Mouse (Mus musculus) cerebellum, postnatal 14 days (tissue): ENCODE results near the gene Dpysl5.

Source experiments
- DNase-seq, 2 experiments: peaks; one replicate each; pipeline ENCODE4 v3.0.0; 2021; ENCODE audit warnings: mixed read lengths in 2 of 2

Dpysl5 gene

DNA sequence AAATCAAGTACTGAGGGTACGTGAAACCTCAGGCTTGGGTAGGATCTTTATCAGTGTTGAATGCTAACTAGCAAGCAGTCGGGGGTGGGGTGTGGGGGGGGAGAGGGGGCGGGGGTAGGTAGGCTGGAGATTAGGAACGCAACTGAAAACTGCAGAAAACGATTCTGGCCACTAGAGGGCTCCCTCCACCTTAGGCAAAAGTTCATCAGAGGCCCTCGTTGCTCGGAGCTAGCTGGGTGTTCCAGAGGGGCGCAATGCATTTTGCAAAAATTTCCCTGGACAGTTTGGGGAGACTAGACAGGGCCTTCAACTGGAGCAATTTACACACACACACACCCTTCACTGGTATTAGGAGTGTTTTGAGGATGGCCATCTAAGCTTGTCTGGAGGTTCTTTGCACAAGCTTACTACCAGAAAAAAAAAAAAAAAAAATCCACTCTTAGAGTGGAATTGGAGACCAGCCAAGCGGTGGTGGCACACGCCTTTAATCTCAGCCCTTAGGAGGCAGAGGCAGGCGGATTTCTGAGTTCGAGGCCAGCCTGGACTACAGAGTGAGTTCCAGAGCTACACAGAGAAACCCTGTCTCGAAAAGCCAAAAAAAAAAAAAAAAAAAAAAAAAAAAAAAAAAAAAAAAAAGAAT lies 1.5 kb upstream of the Dpysl5 start:
- DNase-seq = peak; percentile 92

- peak; percentile 16 to 22 for DNase-seq
Measured at GRCm38 (mm10) chr5:30710486-30710885, 878 bp upstream of the Dpysl5 start.

DNA sequence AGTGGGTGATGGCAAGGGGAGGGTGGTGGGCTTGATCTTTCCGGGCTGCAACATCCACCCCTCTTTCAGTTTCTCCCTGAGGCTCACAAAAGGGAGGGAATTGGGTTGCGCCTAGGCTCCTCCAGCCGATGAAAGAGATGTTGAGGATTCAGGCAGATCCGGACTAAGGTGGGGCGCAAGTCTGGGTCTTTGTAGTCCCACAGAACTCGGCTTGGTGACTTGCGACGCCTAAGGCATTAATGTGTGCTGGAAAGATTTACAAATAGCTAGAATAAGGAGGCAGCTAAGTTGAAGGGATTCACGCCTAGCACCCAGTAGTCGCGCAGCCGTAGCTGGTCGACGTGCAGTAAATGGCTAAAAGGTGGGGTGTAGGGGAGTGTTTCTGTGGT lies 632 bp downstream of the Dpysl5 start:
- DNase-seq = no peak

DNA sequence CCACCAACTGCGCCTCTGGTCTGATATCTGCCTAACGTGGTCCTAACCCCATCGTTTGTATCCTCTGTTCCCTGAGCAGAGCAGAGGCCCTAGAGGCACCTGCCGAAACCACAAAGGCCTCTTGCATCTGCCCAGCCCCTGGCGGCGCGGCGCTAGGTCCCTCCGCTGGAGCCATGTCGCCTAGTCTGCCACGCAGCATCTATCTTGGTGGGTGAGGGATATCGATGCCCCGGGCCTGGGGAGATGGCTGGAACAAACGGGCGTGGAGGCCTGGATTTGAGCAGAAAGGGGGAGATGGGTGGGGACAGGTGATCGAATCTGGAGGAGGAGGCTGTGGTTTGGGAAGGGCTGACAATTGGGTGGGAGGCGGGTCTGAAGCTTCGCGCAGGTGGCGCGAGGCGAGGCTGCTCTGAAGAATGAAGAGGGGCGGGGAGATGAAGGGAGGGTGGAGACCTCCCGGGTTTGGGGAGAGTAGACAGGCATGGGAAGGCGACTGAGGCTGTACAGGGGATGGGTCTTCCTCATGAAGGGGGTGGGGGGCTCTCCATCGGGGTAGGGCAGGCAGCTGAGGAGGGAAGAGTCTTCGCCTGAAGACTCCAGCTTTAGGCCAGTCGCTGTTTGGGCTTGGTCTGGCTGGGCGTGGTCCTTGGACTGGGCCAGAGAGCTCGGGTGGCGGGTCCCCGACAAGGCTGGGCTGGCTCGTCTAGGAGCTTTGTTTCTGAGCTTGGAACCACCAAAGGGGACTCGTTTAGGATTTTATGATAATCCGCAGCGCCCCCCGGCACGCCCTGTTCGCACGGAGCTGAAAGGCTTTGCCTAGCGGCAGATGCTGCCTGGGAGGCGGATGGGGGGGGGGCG lies 1.3 kb downstream of the Dpysl5 start:
- peak; percentile 51 to 57 for DNase-seq

GRCm38 (mm10) chr5:30713299-30713675 lies 1.9 kb downstream of the Dpysl5 start:
- DNase-seq = peak; percentile 50 to 52

- DNase-seq = no peak
Measured at GRCm38 (mm10) chr5:30713691-30714090, 2.3 kb downstream of the Dpysl5 start.

- no peak for DNase-seq
Measured at GRCm38 (mm10) chr5:30716311-30716710, 4.9 kb downstream of the Dpysl5 start.

GRCm38 (mm10) chr5:30717506-30717905 lies 6.1 kb downstream of the Dpysl5 start:
- no peak for DNase-seq

DNA sequence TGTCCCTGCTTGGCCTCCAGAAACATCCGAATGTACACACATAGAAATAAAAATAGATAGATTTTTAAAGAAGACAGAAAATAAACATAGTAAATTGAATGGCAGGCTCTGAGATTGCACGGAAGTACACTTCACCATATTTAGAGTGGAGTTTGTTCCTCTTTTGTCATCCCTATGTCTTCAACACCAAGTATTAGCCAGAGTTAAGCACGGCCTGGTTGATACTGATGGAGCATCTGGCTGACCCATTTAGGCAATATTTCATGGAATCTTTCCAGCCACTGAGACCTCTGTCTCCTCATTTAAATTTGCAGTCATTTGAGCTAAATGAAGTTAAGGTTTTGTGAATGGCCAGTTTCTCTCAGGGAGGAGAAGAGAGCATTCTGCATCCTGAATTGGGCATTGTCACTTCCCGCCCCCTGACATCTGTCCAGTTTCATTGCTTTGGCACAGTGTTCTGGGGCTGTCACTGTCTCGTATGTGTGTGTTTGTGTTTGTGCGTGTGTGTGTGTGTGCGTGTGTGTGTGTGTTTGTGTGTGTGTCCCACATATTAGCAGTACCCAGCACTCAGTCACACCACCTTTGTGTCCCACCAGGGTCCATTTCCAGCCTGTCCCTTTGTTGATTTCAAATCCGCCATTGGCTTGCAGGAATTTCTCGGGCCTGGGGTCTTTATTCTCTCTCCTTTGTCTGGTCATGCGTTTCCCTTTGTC lies 6.8 kb downstream of the Dpysl5 start:
- DNase-seq = peak in 1 of 2 experiments; percentile 24

GRCm38 (mm10) chr5:30721935-30722334 lies 10.6 kb downstream of the Dpysl5 start:
- peak in 1 of 2 experiments; percentile 19 for DNase-seq

- DNase-seq = no peak
Measured at GRCm38 (mm10) chr5:30726151-30726693, 14.9 kb downstream of the Dpysl5 start.

GRCm38 (mm10) chr5:30732511-30732910 lies 21.1 kb downstream of the Dpysl5 start:
- peak; percentile 31 to 47 for DNase-seq

DNA sequence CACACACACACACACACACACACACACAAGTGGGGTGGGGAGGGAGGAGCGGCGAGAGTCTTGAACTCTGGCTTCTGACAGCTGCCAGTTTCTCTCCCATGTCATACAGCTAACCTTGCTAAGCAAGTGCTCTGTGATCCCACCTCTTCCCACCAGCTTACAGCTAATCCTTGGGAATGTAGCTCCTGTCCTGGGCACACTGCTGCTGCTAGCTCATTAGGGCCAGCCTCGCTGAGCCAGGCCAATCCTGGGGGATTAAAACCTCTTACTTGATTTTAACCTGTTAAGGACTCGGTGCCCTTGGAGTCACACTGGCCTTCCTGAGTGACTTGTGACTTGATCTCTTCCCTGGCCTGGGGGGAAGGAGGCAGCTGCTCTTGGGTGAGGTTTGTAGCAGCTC lies 23.3 kb downstream of the Dpysl5 start:
- no peak for DNase-seq

GRCm38 (mm10) chr5:30738127-30738828 lies 26.9 kb downstream of the Dpysl5 start:
- DNase-seq = peak; percentile 22 to 28

DNA sequence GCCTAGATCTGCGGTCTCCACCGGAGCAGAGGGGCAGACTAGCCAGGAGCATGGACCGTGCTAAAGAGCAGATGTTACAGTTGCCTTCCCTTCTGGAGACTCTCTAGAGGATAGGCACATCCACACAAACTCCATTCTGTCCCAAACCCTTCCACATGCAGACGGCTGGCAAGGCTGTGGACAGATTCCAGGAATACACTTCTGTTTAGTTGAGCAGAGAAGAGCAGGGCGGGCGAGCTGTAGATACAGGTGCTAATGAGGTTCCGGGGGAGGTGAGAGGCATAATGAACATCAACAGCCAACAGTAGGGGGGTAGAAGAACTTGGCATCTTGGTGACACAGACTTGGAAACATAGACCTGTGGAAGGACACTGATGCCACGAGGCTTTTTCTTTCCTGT lies 28.2 kb downstream of the Dpysl5 start:
- DNase-seq = no peak

GRCm38 (mm10) chr5:30749582-30750311 lies 38.4 kb downstream of the Dpysl5 start:
- DNase-seq = peak in 1 of 2 experiments; percentile 49

- peak; percentile 45 to 60 for DNase-seq
Measured at GRCm38 (mm10) chr5:30751071-30751470, 39.7 kb downstream of the Dpysl5 start.

- DNase-seq = peak; percentile 87 to 91
Measured at GRCm38 (mm10) chr5:30753128-30753527, 41.8 kb downstream of the Dpysl5 start.

GRCm38 (mm10) chr5:30755215-30755614 lies 43.9 kb downstream of the Dpysl5 start:
- DNase-seq = no peak

GRCm38 (mm10) chr5:30762815-30763510 lies 51.6 kb downstream of the Dpysl5 start:
- no peak for DNase-seq

DNA sequence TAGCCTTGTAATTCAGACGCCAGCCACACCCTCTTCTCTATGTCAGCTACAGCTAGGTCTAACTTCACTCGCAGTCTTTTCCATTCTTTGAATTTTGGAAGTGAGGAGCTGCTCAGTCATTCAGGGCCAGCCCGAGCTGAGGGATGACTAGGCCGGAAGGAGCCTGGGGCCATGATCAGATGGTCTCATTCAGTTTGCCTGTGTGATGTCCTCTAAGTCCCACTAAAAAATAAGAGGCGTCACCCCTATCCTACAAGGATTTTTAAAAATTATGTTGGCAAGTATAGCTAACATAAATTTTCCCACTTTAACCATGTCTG lies 52.1 kb downstream of the Dpysl5 start:
- no peak for DNase-seq
